Mouse (Mus musculus) lung, embryonic 15.5 days (tissue): ENCODE data around the gene Sltm. TPM values are rescaled to one million over a fixed set of nuclear protein-coding genes. Genes with fewer than 3 reads are reported as not detected.

Experiments used
- ATAC-seq: fragments of 200-750 bp; cut with Nextera tagmentation; 2 replicates; pipeline ENCODE4 v1.8.0; 2017; ENCODE audit warnings: moderate number of reproducible peaks, borderline replicate concordance; ENCODE audit not compliant: low FRiP score, low TSS enrichment; ENCODE audit errors: extremely low read depth
- H3K27ac ChIP-seq: fragments of 300-500 bp; sonication (generic); 2 replicates; pipeline ENCODE4 v1.5.1; 2015; ENCODE audit warnings: moderate library complexity, mild to moderate bottlenecking, inconsistent platforms
- H3K27me3 ChIP-seq: fragments of 300-500 bp; sonication (generic); 2 replicates; pipeline ENCODE4 v1.6.1; 2015; ENCODE audit warnings: inconsistent platforms
- H3K36me3 ChIP-seq: fragments of 300-500 bp; sonication (generic); 2 replicates; pipeline ENCODE4 v1.6.1; 2015; ENCODE audit warnings: inconsistent platforms
- H3K4me1 ChIP-seq: fragments of 300-500 bp; sonication (generic); 2 replicates; pipeline ENCODE4 v1.6.1; 2015; ENCODE audit warnings: inconsistent platforms
- H3K4me2 ChIP-seq: fragments of 300-500 bp; sonication (generic); 2 replicates; pipeline ENCODE4 v1.6.1; 2015; ENCODE audit warnings: inconsistent platforms, mild to moderate bottlenecking, moderate library complexity
- H3K4me3 ChIP-seq: fragments of 300-500 bp; sonication (generic); 2 replicates; pipeline ENCODE4 v1.5.1; 2015; ENCODE audit warnings: mild to moderate bottlenecking, inconsistent platforms
- H3K9ac ChIP-seq: fragments of 300-500 bp; sonication (generic); 2 replicates; pipeline ENCODE4 v1.6.1; 2015; ENCODE audit warnings: inconsistent platforms
- H3K9me3 ChIP-seq: fragments of 300-500 bp; sonication (generic); 2 replicates; pipeline ENCODE4 v1.6.1; 2016; ENCODE audit warnings: inconsistent platforms
- WGBS: fragments of 180-500 bp; shearing (Covaris S2); methylation state at CpG from one replicate; pipeline ENCODE4 v1.1.7; 2015; 5-methylcytosine and 5-hydroxymethylcytosine counted together
- polyA plus RNA-seq: library from polyadenylated mRNA; unstranded; fragments of >200 nt; fragmentation: Nextera tagmentation; extraction: Ambion mirVana; gene quantifications from 2 replicates; pipeline ENCODE4 v1.2.1, GENCODE M21; 2015

Gene Sltm
- polyA plus RNA-seq: 40.7 and 47.3 TPM in 2 replicates

DNA sequence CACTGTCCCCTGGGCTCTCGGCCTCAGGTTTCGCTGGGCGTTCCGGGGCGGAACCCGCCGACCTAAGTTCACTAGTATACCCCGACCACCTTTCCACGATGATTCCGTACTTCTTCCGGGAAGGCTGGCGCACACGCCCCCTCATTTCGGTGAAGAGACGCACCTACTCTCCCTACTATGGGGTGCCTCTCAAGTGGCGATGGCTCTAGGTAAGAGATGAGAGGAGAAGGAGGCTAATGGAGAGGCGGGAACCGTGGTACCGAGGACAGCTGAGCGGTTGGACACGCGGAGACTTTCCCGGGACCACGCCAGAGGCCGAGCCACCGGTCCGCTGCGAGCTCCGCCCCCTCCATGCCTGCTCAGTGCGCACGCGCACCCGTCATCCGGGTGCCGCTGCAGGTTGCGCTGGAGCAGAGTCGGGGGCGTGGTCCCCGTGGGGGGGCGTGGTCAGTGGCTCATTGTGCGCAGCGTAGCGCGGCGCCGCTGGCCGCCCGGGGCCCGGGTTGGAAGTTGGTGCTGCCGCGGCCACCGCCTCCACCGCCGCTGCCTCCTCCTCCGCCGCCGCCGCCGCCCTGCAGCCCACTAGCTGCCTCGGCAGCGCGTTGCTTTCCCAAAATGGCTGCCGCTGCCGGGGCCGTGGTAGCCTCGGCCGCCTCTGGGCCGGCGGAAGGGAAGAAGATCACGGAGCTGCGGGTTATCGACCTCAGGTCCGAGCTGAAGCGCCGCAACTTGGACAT is at the start of gene Sltm:
Sltm (plus strand) TSS at position 450 of the 737 bp plus-strand sequence.
- H3K27ac ChIP-seq: peak within 1 kb of the TSS; percentile 98
- peak within 1 kb of the TSS; percentile 72 for H3K4me3 ChIP-seq
- no peaks in the 10 kb centered on the region for H3K9me3 ChIP-seq
- H3K4me1 ChIP-seq: peaks cover 13% of the 10 kb centered on the region
- no peaks in the 10 kb centered on the region for H3K27me3 ChIP-seq
- H3K9ac ChIP-seq: peak within 1 kb of the TSS; percentile 77
- under 1% methylated on average over 74 of the region's 75 CpGs for WGBS
- peak; percentile 98 for ATAC-seq
- H3K4me2 ChIP-seq: peak within 1 kb of the TSS; percentile 85
- H3K36me3 ChIP-seq: no peaks in the 10 kb centered on the region

DNA sequence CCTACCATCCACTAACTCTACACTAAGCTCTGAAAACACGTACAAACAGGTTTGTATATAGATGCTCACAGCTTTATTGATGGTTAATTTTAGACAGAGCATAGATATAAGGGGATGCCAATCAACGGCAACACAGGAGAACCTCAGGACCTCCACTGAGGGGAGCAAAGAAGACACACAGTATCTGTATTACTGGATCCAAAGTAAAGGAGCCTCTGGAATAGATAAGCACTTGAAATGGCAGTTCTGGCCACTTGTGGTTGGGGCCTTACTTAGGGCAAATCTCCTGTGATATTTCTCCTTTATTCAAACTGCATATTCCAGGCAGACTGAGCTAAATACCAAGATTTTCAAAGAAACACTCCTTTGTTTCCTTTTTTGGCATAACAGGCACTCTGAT is 49.5 kb upstream of the Sltm start:
- no peak overlapping the region for H3K4me3 ChIP-seq
- H3K27ac ChIP-seq: no peak overlapping the region
- WGBS: 86% methylated on average over 2 of the region's 2 CpGs
- no peak overlapping the region for H3K4me2 ChIP-seq
- H3K4me1 ChIP-seq: no peaks in the 10 kb centered on the region
- no peak overlapping the region for H3K9ac ChIP-seq
- no peaks in the 10 kb centered on the region for H3K27me3 ChIP-seq
- no peak for ATAC-seq
- peaks cover 13% of the 10 kb centered on the region for H3K36me3 ChIP-seq
- H3K9me3 ChIP-seq: no peaks in the 10 kb centered on the region

DNA sequence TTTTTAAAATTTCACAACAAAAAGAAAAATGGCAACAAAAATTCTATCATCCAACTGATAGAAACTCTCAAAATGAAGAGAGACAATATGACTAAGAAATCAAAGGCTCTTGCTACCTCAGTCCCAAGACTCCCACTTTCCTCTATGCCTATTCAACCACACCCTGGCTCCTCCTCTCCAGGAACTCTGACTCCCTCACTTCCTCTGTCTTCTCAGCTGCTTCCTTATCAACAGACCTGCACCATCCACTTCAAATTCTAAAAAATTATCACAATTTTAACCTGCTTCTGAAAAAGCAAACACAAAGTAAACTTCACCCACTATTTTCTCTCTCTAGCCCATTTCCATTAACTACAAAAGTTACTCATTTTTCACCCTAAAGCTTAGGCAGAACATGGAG is 45.6 kb upstream of the Sltm start:
- no peak overlapping the region for H3K4me3 ChIP-seq
- H3K36me3 ChIP-seq: peaks cover 6% of the 10 kb centered on the region; the same call in 1 of the 2 replicates
- no peaks in the 10 kb centered on the region for H3K9me3 ChIP-seq
- H3K4me2 ChIP-seq: no peak overlapping the region
- H3K27me3 ChIP-seq: no peaks in the 10 kb centered on the region
- H3K9ac ChIP-seq: no peak overlapping the region
- no peaks in the 10 kb centered on the region for H3K4me1 ChIP-seq
- no peak for ATAC-seq
- H3K27ac ChIP-seq: no peak overlapping the region

DNA sequence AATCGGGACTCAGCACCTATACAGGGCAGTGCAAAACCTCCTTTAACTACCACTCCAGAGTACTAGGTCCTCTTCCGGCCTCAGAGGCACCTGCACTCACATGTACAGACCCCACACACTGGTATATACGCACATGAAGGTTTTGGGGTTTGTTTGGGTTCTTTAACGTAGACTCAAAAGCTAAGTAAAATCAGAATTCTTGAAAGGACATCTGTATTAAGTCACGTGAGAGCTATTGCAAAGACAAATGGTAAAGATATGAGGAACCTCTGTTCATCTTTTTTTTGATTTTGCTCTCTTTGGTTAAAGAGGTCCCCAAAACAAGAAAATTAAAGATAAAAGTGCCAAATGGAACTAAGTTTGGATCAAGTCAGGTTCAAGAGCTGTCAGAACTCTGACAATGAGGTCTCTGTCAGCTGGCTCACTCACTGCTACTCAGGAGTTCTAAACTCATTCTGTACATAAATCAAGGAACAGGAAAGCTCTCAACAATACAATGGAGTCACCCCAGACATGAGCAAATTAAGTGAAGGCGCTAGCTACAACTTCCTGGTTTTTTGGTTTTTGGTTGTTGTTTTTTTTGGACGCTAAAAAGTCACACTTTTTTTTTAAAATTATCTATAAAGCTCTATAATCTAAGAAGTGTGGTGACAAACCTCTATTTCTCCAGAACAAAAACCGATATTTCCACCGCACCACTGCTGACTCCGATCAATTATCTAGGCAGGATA is 40.1 kb upstream of the Sltm start:
- H3K27me3 ChIP-seq: 0 out of 2 replicates have a peak, but pooled peaks cover 5% of the 10 kb centered on the region
- no peaks in the 10 kb centered on the region for H3K9me3 ChIP-seq
- peak overlapping the region; percentile 100 for H3K4me3 ChIP-seq
- peak overlapping the region; percentile 98 for H3K9ac ChIP-seq
- 25% methylated on average over 10 of the region's 10 CpGs for WGBS
- H3K36me3 ChIP-seq: no peaks in the 10 kb centered on the region; the same call in 1 of the 2 replicates
- peaks cover 10% of the 10 kb centered on the region for H3K4me1 ChIP-seq
- peak overlapping the region; percentile 58 for H3K4me2 ChIP-seq
- ATAC-seq: no peak
- H3K27ac ChIP-seq: peak overlapping the region; percentile 99

DNA sequence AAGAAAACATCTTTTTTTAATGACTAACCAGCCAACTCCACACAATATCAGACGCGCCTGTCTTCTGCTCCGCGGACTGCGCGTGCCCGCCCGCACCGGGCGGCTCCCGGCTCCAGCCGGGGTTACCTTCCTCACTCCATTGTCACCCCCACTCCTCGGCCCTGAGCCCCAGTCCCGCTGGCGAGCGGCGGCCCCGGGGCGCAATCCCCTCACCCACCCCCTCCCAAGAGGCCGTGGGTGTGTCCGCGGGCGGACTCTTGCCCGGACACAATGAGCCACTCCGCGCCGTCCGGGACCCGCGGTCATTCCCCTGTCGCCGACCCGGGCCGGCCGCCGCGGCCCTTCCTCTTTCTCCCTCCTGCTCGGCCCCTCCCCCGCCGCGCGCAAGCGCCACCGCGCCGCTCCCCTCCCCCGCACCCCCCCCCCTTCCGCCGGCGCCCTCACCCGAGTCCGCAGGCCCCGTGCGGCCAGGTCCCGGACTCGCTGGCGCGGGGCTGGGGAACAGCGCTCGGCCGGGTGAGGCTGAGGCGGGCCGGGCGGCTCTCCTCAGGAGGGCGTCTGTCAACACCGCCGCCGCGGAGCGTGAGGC is 39.4 kb upstream of the Sltm start:
- no peaks in the 10 kb centered on the region for H3K9me3 ChIP-seq
- under 1% methylated on average over 56 of the region's 70 CpGs for WGBS
- ATAC-seq: peak; percentile 93

DNA sequence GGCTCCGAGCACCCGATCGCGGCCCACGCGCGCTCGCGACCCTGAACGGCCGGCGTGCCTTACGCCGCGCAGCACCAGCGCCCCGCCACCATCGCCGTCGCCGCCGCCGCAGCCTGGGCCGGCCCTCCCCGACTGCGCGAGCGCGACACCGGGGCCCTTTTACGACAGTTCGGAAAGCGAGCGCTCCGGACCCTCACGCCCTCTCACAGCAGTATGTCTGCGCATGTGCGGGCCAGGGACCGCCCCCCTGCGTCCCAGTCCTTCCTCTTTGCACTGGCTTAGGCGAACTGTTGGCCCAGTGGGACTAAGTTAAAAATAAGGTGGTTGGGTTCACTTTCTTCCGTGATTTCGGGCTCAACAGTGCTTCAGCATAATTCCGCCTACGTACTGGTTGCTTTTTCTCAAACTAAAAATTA is 38.9 kb upstream of the Sltm start, which contains the start of gene Rnf111:
Rnf111 (minus strand) TSS at position 100 of the 416 bp plus-strand sequence.
- Histone ChIP-seq H3K27ac (peak within 1 kb of the TSS; percentile 99), H3K4me1 (peaks cover 10% of the 10 kb centered on the region), H3K27me3 (0 out of 2 replicates have a peak, but pooled peaks cover 5% of the 10 kb centered on the region), H3K9ac (peak within 1 kb of the TSS; percentile 98), H3K4me3 (peak within 1 kb of the TSS; percentile 100), H3K9me3 (no peaks in the 10 kb centered on the region), H3K36me3 (no peaks in the 10 kb centered on the region; the same call in 1 of the 2 replicates), H3K4me2 (peak within 1 kb of the TSS; percentile 58)
- WGBS: under 1% methylated on average over 45 of the region's 45 CpGs
- ATAC-seq: peak; percentile 97

More for the DNA sequence above, 39.4 kb upstream of the Sltm start:
- Histone ChIP-seq H3K36me3 (no peaks in the 10 kb centered on the region; the same call in 1 of the 2 replicates), H3K27me3 (0 out of 2 replicates have a peak, but pooled peaks cover 5% of the 10 kb centered on the region), H3K4me1 (peaks cover 10% of the 10 kb centered on the region), H3K27ac (peak overlapping the region; percentile 99), H3K4me2 (peak overlapping the region; percentile 58), H3K4me3 (peak overlapping the region; percentile 100), H3K9ac (peak overlapping the region; percentile 98)

DNA sequence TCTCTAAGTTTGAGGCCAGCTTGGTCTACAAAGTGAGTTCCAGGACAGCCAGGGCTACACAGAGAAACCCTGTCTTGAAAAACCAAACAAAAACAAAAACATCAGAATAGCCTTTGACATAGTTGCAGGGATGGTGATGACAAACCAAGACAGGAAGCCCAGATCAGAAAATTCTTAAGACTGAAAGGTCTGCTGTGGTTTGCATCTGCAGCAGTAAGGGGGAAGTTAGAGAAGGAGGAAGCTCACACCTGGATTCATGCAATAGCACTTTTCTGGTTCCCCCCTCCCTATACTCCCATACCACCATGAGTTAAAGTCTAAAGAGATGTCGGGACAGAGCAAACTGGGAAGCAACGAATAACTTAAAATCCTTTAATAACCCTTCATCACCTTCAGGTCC is 36.4 kb upstream of the Sltm start:
- WGBS: 61% methylated on average over 2 of the region's 2 CpGs
- ATAC-seq: no peak
- peaks cover 10% of the 10 kb centered on the region for H3K4me1 ChIP-seq
- H3K27ac ChIP-seq: no peak overlapping the region
- no peaks in the 10 kb centered on the region for H3K9me3 ChIP-seq
- H3K4me3 ChIP-seq: no peak overlapping the region
- H3K4me2 ChIP-seq: no peak overlapping the region
- no peaks in the 10 kb centered on the region for H3K36me3 ChIP-seq
- no peak overlapping the region for H3K9ac ChIP-seq
- 0 out of 2 replicates have a peak, but pooled peaks cover 5% of the 10 kb centered on the region for H3K27me3 ChIP-seq

DNA sequence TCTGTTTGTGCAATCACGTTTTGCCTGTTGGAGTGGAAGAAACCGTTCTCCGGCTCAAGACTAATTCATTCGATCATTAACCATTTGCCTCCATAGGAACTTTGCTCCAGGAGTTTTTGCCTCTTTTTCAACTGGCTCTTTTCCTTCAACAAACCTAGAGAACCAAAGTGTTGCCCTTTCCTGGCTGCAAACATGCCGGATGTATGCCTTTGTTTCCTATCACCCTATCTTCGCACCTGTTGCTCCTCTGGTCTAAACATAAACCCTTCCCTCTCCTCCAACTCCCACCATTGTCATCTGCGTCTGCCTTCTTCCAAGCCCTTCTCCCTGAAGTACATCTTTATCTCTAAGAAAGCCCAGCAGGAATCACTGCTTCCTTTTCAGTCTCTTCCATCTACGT is 35.8 kb upstream of the Sltm start:
- no peaks in the 10 kb centered on the region for H3K36me3 ChIP-seq
- no peak for ATAC-seq
- H3K9me3 ChIP-seq: no peaks in the 10 kb centered on the region
- WGBS: 69% methylated on average over 8 of the region's 8 CpGs
- no peak overlapping the region for H3K4me3 ChIP-seq
- no peak overlapping the region for H3K9ac ChIP-seq
- H3K27ac ChIP-seq: no peak overlapping the region
- H3K4me2 ChIP-seq: no peak overlapping the region
- H3K4me1 ChIP-seq: peaks cover 10% of the 10 kb centered on the region
- H3K27me3 ChIP-seq: 0 out of 2 replicates have a peak, but pooled peaks cover 5% of the 10 kb centered on the region

DNA sequence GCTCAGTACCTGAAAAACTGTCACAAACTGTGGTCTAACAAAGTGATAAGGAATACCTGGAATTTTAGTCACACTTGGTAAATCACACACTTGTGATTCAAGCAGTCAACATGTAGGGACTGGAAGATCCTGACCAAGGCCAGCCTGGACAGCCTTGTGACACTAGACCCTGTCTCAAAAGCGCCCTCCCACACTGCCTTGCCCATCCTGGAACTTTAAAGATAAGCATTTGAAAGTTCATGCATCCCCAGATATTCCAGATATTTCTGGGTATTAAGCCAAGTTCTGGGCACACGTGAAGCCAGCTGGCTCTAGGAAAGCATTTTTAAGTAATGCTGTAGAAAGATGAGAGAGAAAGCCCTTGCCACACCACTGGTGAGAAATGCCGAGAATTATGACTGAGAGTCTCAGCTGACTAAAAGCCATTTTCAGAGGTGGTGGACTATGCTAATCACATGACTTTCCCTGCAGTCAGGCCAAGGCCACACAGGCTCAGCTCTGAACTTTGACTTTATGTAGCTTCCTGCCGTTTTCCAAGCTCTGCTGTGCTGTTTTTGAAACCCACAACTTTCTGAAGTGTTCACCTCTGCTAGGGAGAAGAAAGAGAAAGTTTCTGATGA is 32.5 kb upstream of the Sltm start:
- ATAC-seq: no peak
- Histone ChIP-seq H3K27ac (no peak overlapping the region), H3K36me3 (no peaks in the 10 kb centered on the region), H3K9ac (no peak overlapping the region), H3K4me1 (no peaks in the 10 kb centered on the region), H3K4me3 (no peak overlapping the region), H3K27me3 (0 out of 2 replicates have a peak, but pooled peaks cover 5% of the 10 kb centered on the region), H3K4me2 (no peak overlapping the region), H3K9me3 (no peaks in the 10 kb centered on the region)
- WGBS: 54% methylated on average over 4 of the region's 4 CpGs

DNA sequence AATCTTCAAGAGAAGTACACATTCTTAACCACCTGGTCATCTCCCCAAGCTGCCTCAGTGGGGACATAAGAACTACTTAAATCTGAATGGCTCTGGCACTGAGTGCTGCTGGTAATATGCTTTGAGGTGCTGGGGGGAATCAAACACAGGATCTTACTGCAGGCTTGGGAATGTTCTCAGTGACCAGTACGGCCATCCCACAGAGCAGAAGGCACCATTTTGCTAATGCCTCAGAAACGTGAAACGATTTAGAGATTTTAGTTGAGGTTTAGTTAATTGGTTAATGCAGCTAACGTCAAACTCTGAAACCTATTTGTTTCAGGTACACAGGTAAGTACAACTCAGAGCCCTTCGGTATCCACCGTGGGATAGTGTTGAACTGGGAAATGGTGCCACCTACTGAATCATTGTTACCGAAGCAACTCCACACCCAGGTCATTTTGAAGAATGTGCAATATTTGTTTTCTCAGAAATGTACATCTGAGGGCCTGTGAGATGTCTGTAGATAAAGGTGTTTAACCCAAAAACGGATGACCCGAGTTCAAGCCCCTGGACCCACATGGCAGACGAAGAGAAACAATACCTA is 31.5 kb upstream of the Sltm start:
- H3K4me2 ChIP-seq: no peak overlapping the region
- no peaks in the 10 kb centered on the region for H3K9me3 ChIP-seq
- ATAC-seq: no peak
- no peaks in the 10 kb centered on the region for H3K4me1 ChIP-seq
- no peak overlapping the region for H3K27ac ChIP-seq
- WGBS: 52% methylated on average over 10 of the region's 10 CpGs
- H3K36me3 ChIP-seq: no peaks in the 10 kb centered on the region
- H3K4me3 ChIP-seq: no peak overlapping the region
- H3K9ac ChIP-seq: no peak overlapping the region
- H3K27me3 ChIP-seq: 0 out of 2 replicates have a peak, but pooled peaks cover 5% of the 10 kb centered on the region

DNA sequence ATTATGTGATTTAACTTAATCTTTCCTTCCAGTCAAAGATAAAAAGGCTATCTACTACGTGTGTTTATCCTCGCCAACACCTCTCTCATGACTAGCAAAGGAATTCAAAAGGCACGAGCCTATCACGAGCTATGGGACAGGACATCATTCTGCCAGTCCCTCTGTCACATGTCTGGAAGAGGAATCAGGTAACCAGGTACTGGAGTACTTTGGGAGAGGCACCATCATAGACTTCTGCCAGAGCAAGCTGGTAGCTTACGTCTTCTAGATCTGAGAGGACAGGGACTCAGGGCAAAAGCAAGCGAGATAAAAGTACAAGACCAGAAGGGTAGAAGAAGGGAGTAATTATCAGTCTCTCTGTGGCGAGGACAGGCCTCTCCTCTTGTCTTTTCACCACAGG is 30.9 kb upstream of the Sltm start:
- Histone ChIP-seq H3K9ac (no peak overlapping the region), H3K36me3 (no peaks in the 10 kb centered on the region), H3K27me3 (no peaks in the 10 kb centered on the region), H3K4me2 (no peak overlapping the region), H3K4me3 (no peak overlapping the region), H3K27ac (no peak overlapping the region), H3K9me3 (no peaks in the 10 kb centered on the region), H3K4me1 (no peaks in the 10 kb centered on the region)
- WGBS: 59% methylated on average over 7 of the region's 7 CpGs
- no peak for ATAC-seq
